Mouse (Mus musculus) right cerebral cortex, adult 2 months (tissue): ENCODE results near the gene Dram1.
"Not testable (repeated sequence)": the region's sequence is repeated elsewhere in the genome, so short reads cannot be mapped to it uniquely, and the experiment has no call there.

Experiments
- DNase-seq, 2 experiments: peaks; one replicate each; pipeline ENCODE4 v3.0.0; 2021 to 2022; ENCODE audit warnings: low spot score in 2 of 2

Gene Dram1

GRCm38 (mm10) chr10:88386251-88386650 is 7.4 kb upstream of the Dram1 start:
- DNase-seq = no peak

GRCm38 (mm10) chr10:88385758-88386157 is 6.9 kb upstream of the Dram1 start:
- DNase-seq = no peak

GRCm38 (mm10) chr10:88385290-88385689 is 6.4 kb upstream of the Dram1 start:
- DNase-seq = no peak

GRCm38 (mm10) chr10:88384081-88384480 is 5.2 kb upstream of the Dram1 start:
- no peak for DNase-seq

- DNase-seq = no peak
These were observed 4.6 kb upstream of the Dram1 start for GRCm38 (mm10) chr10:88383479-88383878.

GRCm38 (mm10) chr10:88382009-88382408 is 3.1 kb upstream of the Dram1 start:
- no peak for DNase-seq

- DNase-seq = no peak
These were observed 2.4 kb upstream of the Dram1 start for GRCm38 (mm10) chr10:88381286-88381685.

- DNase-seq = no peak
These were observed 1.7 kb upstream of the Dram1 start for GRCm38 (mm10) chr10:88380430-88381060.

- peak; percentile 31 to 51 for DNase-seq
These were observed 1.1 kb upstream of the Dram1 start for GRCm38 (mm10) chr10:88380002-88380401.

- no peak for DNase-seq
These were observed 1.2 kb downstream of the Dram1 start for GRCm38 (mm10) chr10:88377666-88378065.

- DNase-seq = peak; percentile 98 to 99
These were observed 2.1 kb downstream of the Dram1 start for GRCm38 (mm10) chr10:88376770-88377169.

GRCm38 (mm10) chr10:88374984-88375383 is 3.9 kb downstream of the Dram1 start:
- DNase-seq = no peak

GRCm38 (mm10) chr10:88372945-88373344 is 5.9 kb downstream of the Dram1 start:
- DNase-seq = not testable (repeated sequence)

GRCm38 (mm10) chr10:88372436-88372835 is 6.4 kb downstream of the Dram1 start:
- DNase-seq = no peak

- DNase-seq = no peak
These were observed 7.1 kb downstream of the Dram1 start for GRCm38 (mm10) chr10:88371793-88372192.

- no peak for DNase-seq
These were observed 9.6 kb downstream of the Dram1 start for GRCm38 (mm10) chr10:88369233-88369632.

GRCm38 (mm10) chr10:88364221-88364620 is 14.7 kb downstream of the Dram1 start:
- no peak for DNase-seq

- DNase-seq = no peak
These were observed 16.7 kb downstream of the Dram1 start for GRCm38 (mm10) chr10:88362218-88362617.

- DNase-seq = peak; percentile 53 to 55
These were observed 21.8 kb downstream of the Dram1 start for GRCm38 (mm10) chr10:88356983-88357559.

GRCm38 (mm10) chr10:88356114-88356982 is 22.5 kb downstream of the Dram1 start:
- no peak for DNase-seq

GRCm38 (mm10) chr10:88354599-88354998 is 24.3 kb downstream of the Dram1 start:
- DNase-seq = no peak

GRCm38 (mm10) chr10:88352549-88352948 is 26.3 kb downstream of the Dram1 start:
- DNase-seq = no peak
